Mouse (Mus musculus): Measurements from ENCODE around the gene Pcmt1. TPM values are rescaled to one million over a fixed set of nuclear protein-coding genes. Genes with fewer than 3 reads are reported as not detected.

Gene Pcmt1
- polyA plus RNA-seq, 1 experiment from 2014 or later = 140 TPM

GRCm38 (mm10) chr10:7590792-7591191, 90.1 kb downstream of the Pcmt1 start:
- peak overlapping the region; percentile 74 for H3K4me3 ChIP-seq (ENCODE audit: low read depth, low read length)
- H3K9me3 ChIP-seq (ENCODE audit: control insufficient read depth, low read length) = no peaks in the 10 kb centered on the region
- peak overlapping the region; percentile 97 for H3K4me2 ChIP-seq (ENCODE audit: low read depth, low read length, severe bottlenecking)
- H3K9ac ChIP-seq (ENCODE audit: low read length) = peak overlapping the region; percentile 67
- WGBS = 9% methylated on average over 8 of the region's 8 CpGs
- H3K27me3 ChIP-seq (ENCODE audit: control insufficient read depth, insufficient read depth, low read length) = peaks cover 3% of the 10 kb centered on the region
- DNase-seq (ENCODE audit: low spot score) (no peak), ATAC-seq (replicated peaks; ENCODE audit: low FRiP score) (no peak)
- H3K27ac ChIP-seq (ENCODE audit: low read depth, low read length) = no peak overlapping the region
- no peaks in the 10 kb centered on the region for H3K36me3 ChIP-seq (ENCODE audit: control insufficient read depth, insufficient read depth, low read length)
- H3K4me1 ChIP-seq (replicated peaks; ENCODE audit: control insufficient read depth, insufficient read depth, low read length) = no peaks in the 10 kb centered on the region; the same call in 1 of the 2 replicates

- no peaks in the 10 kb centered on the region; the same call in 1 of the 2 replicates for H3K4me1 ChIP-seq (replicated peaks; ENCODE audit: control insufficient read depth, insufficient read depth, low read length)
- ATAC-seq (replicated peaks; ENCODE audit: low FRiP score) = no peak; the same call in 1 of the 2 replicates
- DNase-seq (ENCODE audit: low spot score) = peak; percentile 64
These were observed 90.7 kb downstream of the Pcmt1 start for GRCm38 (mm10) chr10:7590234-7590689.

GRCm38 (mm10) chr10:7589592-7590233, 91.2 kb downstream of the Pcmt1 start, which contains the start of gene Lrp11:
Gene Lrp11, plus strand, starts transcription at chr10:7589800.
- no peak within 1 kb of the TSS for H3K27ac ChIP-seq (ENCODE audit: low read depth, low read length)
- no peaks in the 10 kb centered on the region for H3K9me3 ChIP-seq (ENCODE audit: control insufficient read depth, low read length)
- DNase-seq (ENCODE audit: low spot score) = peak; percentile 95
- H3K27me3 ChIP-seq (ENCODE audit: control insufficient read depth, insufficient read depth, low read length) = peaks cover 3% of the 10 kb centered on the region
- peak within 1 kb of the TSS; percentile 67 for H3K9ac ChIP-seq (ENCODE audit: low read length)
- WGBS = 1% methylated on average over 64 of the region's 76 CpGs
- peak within 1 kb of the TSS; percentile 97 for H3K4me2 ChIP-seq (ENCODE audit: low read depth, low read length, severe bottlenecking)
- no peaks in the 10 kb centered on the region for H3K36me3 ChIP-seq (ENCODE audit: control insufficient read depth, insufficient read depth, low read length)
- peak within 1 kb of the TSS; percentile 74 for H3K4me3 ChIP-seq (ENCODE audit: low read depth, low read length)
- ATAC-seq (replicated peaks; ENCODE audit: low FRiP score) = peak; percentile 97
- no peaks in the 10 kb centered on the region; the same call in 1 of the 2 replicates for H3K4me1 ChIP-seq (replicated peaks; ENCODE audit: control insufficient read depth, insufficient read depth, low read length)

More at GRCm38 (mm10) chr10:7590234-7590689, 90.7 kb downstream of the Pcmt1 start:
- no peaks in the 10 kb centered on the region for H3K9me3 ChIP-seq (ENCODE audit: control insufficient read depth, low read length)
- peak overlapping the region; percentile 97 for H3K4me2 ChIP-seq (ENCODE audit: low read depth, low read length, severe bottlenecking)
- peaks cover 3% of the 10 kb centered on the region for H3K27me3 ChIP-seq (ENCODE audit: control insufficient read depth, insufficient read depth, low read length)
- WGBS = under 1% methylated on average over 45 of the region's 54 CpGs
- H3K9ac ChIP-seq (ENCODE audit: low read length) = peak overlapping the region; percentile 67
- peak overlapping the region; percentile 74 for H3K4me3 ChIP-seq (ENCODE audit: low read depth, low read length)
- H3K27ac ChIP-seq (ENCODE audit: low read depth, low read length) = no peak overlapping the region
- H3K36me3 ChIP-seq (ENCODE audit: control insufficient read depth, insufficient read depth, low read length) = no peaks in the 10 kb centered on the region

- Histone ChIP-seq H3K9me3 (ENCODE audit: control insufficient read depth, low read length) (no peaks in the 10 kb centered on the region), H3K4me3 (ENCODE audit: low read depth, low read length) (no peak overlapping the region), H3K27ac (ENCODE audit: low read depth, low read length) (no peak overlapping the region), H3K36me3 (ENCODE audit: control insufficient read depth, insufficient read depth, low read length) (no peaks in the 10 kb centered on the region), H3K4me2 (ENCODE audit: low read depth, low read length, severe bottlenecking) (no peak overlapping the region), H3K9ac (ENCODE audit: low read length) (no peak overlapping the region), H3K27me3 (ENCODE audit: control insufficient read depth, insufficient read depth, low read length) (peaks cover 3% of the 10 kb centered on the region), H3K4me1 (replicated peaks; ENCODE audit: control insufficient read depth, insufficient read depth, low read length) (no peaks in the 10 kb centered on the region; the same call in 1 of the 2 replicates)
- DNase-seq (ENCODE audit: low spot score) = no peak
- no peak for ATAC-seq (replicated peaks; ENCODE audit: low FRiP score)
- WGBS = 79% methylated on average over 2 of the region's 2 CpGs
These were observed 94.2 kb downstream of the Pcmt1 start for GRCm38 (mm10) chr10:7586771-7587170.

GRCm38 (mm10) chr10:7582891-7583557, 97.9 kb downstream of the Pcmt1 start:
- H3K27me3 ChIP-seq (ENCODE audit: control insufficient read depth, insufficient read depth, low read length) = no peaks in the 10 kb centered on the region
- DNase-seq (ENCODE audit: low spot score) = no peak
- no peaks in the 10 kb centered on the region for H3K9me3 ChIP-seq (ENCODE audit: control insufficient read depth, low read length)
- no peaks in the 10 kb centered on the region for H3K4me1 ChIP-seq (replicated peaks; ENCODE audit: control insufficient read depth, insufficient read depth, low read length)
- 65% methylated on average over 7 of the region's 7 CpGs for WGBS
- H3K4me2 ChIP-seq (ENCODE audit: low read depth, low read length, severe bottlenecking) = no peak overlapping the region
- no peak for ATAC-seq (replicated peaks; ENCODE audit: low FRiP score)
- no peaks in the 10 kb centered on the region for H3K36me3 ChIP-seq (ENCODE audit: control insufficient read depth, insufficient read depth, low read length)
- no peak overlapping the region for H3K27ac ChIP-seq (ENCODE audit: low read depth, low read length)
- H3K9ac ChIP-seq (ENCODE audit: low read length) = no peak overlapping the region
- no peak overlapping the region for H3K4me3 ChIP-seq (ENCODE audit: low read depth, low read length)

- no peaks in the 10 kb centered on the region for H3K4me1 ChIP-seq (replicated peaks; ENCODE audit: control insufficient read depth, insufficient read depth, low read length)
- no peaks in the 10 kb centered on the region for H3K9me3 ChIP-seq (ENCODE audit: control insufficient read depth, low read length)
- ATAC-seq (replicated peaks; ENCODE audit: low FRiP score) (no peak), DNase-seq (ENCODE audit: low spot score) (no peak)
- H3K27ac ChIP-seq (ENCODE audit: low read depth, low read length) = no peak overlapping the region
- H3K27me3 ChIP-seq (ENCODE audit: control insufficient read depth, insufficient read depth, low read length) = no peaks in the 10 kb centered on the region
- H3K4me2 ChIP-seq (ENCODE audit: low read depth, low read length, severe bottlenecking) = no peak overlapping the region
- no peak overlapping the region for H3K9ac ChIP-seq (ENCODE audit: low read length)
- no peak overlapping the region for H3K4me3 ChIP-seq (ENCODE audit: low read depth, low read length)
- 47% methylated on average over 11 of the region's 11 CpGs for WGBS
- no peaks in the 10 kb centered on the region for H3K36me3 ChIP-seq (ENCODE audit: control insufficient read depth, insufficient read depth, low read length)
These were observed 98.6 kb downstream of the Pcmt1 start for GRCm38 (mm10) chr10:7582157-7582890.

GRCm38 (mm10) chr10:7581401-7581800, 99.5 kb downstream of the Pcmt1 start:
- DNase-seq (ENCODE audit: low spot score) (no peak), ATAC-seq (replicated peaks; ENCODE audit: low FRiP score) (no peak)
- no peak overlapping the region for H3K4me3 ChIP-seq (ENCODE audit: low read depth, low read length)
- no peaks in the 10 kb centered on the region for H3K4me1 ChIP-seq (replicated peaks; ENCODE audit: control insufficient read depth, insufficient read depth, low read length)
- H3K9me3 ChIP-seq (ENCODE audit: control insufficient read depth, low read length) = no peaks in the 10 kb centered on the region
- no peak overlapping the region for H3K4me2 ChIP-seq (ENCODE audit: low read depth, low read length, severe bottlenecking)
- no peak overlapping the region for H3K27ac ChIP-seq (ENCODE audit: low read depth, low read length)
- H3K9ac ChIP-seq (ENCODE audit: low read length) = no peak overlapping the region
- H3K27me3 ChIP-seq (ENCODE audit: control insufficient read depth, insufficient read depth, low read length) = no peaks in the 10 kb centered on the region
- 94% methylated on average over 2 of the region's 2 CpGs for whole genome bisulfite sequencing
- no peaks in the 10 kb centered on the region for H3K36me3 ChIP-seq (ENCODE audit: control insufficient read depth, insufficient read depth, low read length)

Measured in forebrain, embryonic 11.5 days (tissue).